Mouse (Mus musculus) MEL (cell line): Measurements from ENCODE around the gene Ephx1. TPM values are rescaled to one million over a fixed set of nuclear protein-coding genes. Genes with fewer than 3 reads are reported as not detected.

ENCODE experiments used
- DNase-seq: peaks from one replicate; pipeline ENCODE4 v3.0.0; 2011; ENCODE audit warnings: low read depth, low spot score
- H3K27ac ChIP-seq: 2 replicates; pipeline ENCODE4 v1.5.1; 2012; ENCODE audit warnings: low read depth, mild to moderate bottlenecking, control low read depth, low read length, moderate library complexity; ENCODE audit not compliant: control insufficient read depth
- H3K27me3 ChIP-seq, 2 experiments: fragments of 150-350 bp in 1 of 2; sonication (generic) in 1 of 2; 2 replicates each; pipeline ENCODE4 v1.6.1; 2012; ENCODE audit warnings: low read length in 2 of 2, mild to moderate bottlenecking in 2 of 2, improper control_type of control experiment in 1 of 2, moderate library complexity in 1 of 2; ENCODE audit not compliant: insufficient read depth in 2 of 2, control insufficient read depth in 1 of 2
- H3K36me3 ChIP-seq, 2 experiments: 2 replicates each; pipeline ENCODE4 v1.6.1; 2012 to 2014; ENCODE audit warnings: low read length in 2 of 2, improper control_type of control experiment in 1 of 2, inconsistent platforms in 1 of 2, mild to moderate bottlenecking in 1 of 2; ENCODE audit not compliant: insufficient read depth in 2 of 2, control insufficient read depth in 1 of 2
- H3K4me1 ChIP-seq, 2 experiments: fragments of 150-350 bp in 1 of 2; sonication (generic) in 1 of 2; 2 replicates each; pipeline ENCODE4 v1.6.1; 2012; ENCODE audit warnings: low read length in 2 of 2, improper control_type of control experiment in 1 of 2, mild to moderate bottlenecking in 1 of 2; ENCODE audit not compliant: insufficient read depth in 2 of 2, control insufficient read depth in 1 of 2
- H3K4me3 ChIP-seq, 2 experiments: fragments of 150-350 bp in 1 of 2; sonication (generic) in 1 of 2; 2 replicates each; pipeline ENCODE4 v1.5.1; 2012; ENCODE audit warnings: low read depth in 2 of 2, low read length in 2 of 2, mild to moderate bottlenecking in 2 of 2, moderate library complexity in 2 of 2, control low read depth in 1 of 2, improper control_type of control experiment in 1 of 2; ENCODE audit not compliant: control insufficient read depth in 1 of 2, insufficient read depth in 1 of 2
- H3K79me2 ChIP-seq: 2 replicates; pipeline ENCODE4 v1.6.1; 2012; ENCODE audit warnings: mild to moderate bottlenecking, low read length, moderate library complexity; ENCODE audit not compliant: control insufficient read depth, poor library complexity, insufficient read depth
- H3K9ac ChIP-seq: 2 replicates; pipeline ENCODE4 v1.6.1; 2012; ENCODE audit warnings: low read depth, mild to moderate bottlenecking, control low read depth, low read length, moderate library complexity; ENCODE audit not compliant: control insufficient read depth, poor library complexity, severe bottlenecking
- H3K9me3 ChIP-seq: fragments of 150-350 bp; sonication (generic); replicated peaks from 2 replicates; pipeline ENCODE4 v1.6.1; 2012; ENCODE audit warnings: mild to moderate bottlenecking, low read length, improper control_type of control experiment, moderate library complexity; ENCODE audit not compliant: insufficient read depth
- CHD2 ChIP-seq: IDR thresholded peaks from 2 replicates; pipeline ENCODE4 v1.6.1; 2011; ENCODE audit warnings: low read length, improper control_type of control experiment
- CTCF ChIP-seq, 3 experiments: IDR thresholded peaks in 2 of 3; conservative IDR thresholded peaks in 1 of 3; 2 replicates each; pipeline ENCODE4 v1.5.1; 2011 to 2012; ENCODE audit warnings: low read length in 3 of 3, low read depth in 2 of 3, mild to moderate bottlenecking in 2 of 3, improper control_type of control experiment in 1 of 3, inconsistent platforms in 1 of 3, mixed read lengths in 1 of 3, moderate library complexity in 1 of 3; ENCODE audit not compliant: control insufficient read depth in 1 of 3, insufficient read depth in 1 of 3, poor library complexity in 1 of 3, severe bottlenecking in 1 of 3
- ELF1 ChIP-seq: IDR thresholded peaks from 2 replicates; pipeline ENCODE4 v1.6.1; 2014; ENCODE audit warnings: low read depth, mild to moderate bottlenecking, inconsistent platforms, low read length, improper control_type of control experiment, moderate library complexity
- EP300 ChIP-seq, 2 experiments: IDR thresholded peaks; 2 replicates each; pipeline ENCODE4 v1.6.1; 2011; ENCODE audit warnings: improper control_type of control experiment in 2 of 2, low read length in 2 of 2, low read depth in 1 of 2, mild to moderate bottlenecking in 1 of 2
- GATA1 ChIP-seq: IDR thresholded peaks from 2 replicates; pipeline ENCODE4 v1.6.1; 2011; ENCODE audit warnings: low read depth, low read length, improper control_type of control experiment
- HCFC1 ChIP-seq: IDR thresholded peaks from 2 replicates; pipeline ENCODE4 v1.6.1; 2012; ENCODE audit warnings: low read depth, mild to moderate bottlenecking, inconsistent platforms, low read length, improper control_type of control experiment, moderate library complexity
- KAT2A ChIP-seq: conservative IDR thresholded peaks from 2 replicates; pipeline ENCODE4 v1.6.1; 2012; ENCODE audit warnings: low read depth, low read length, improper control_type of control experiment, inconsistent platforms
- MAFK ChIP-seq: IDR thresholded peaks from 2 replicates; pipeline ENCODE4 v1.6.1; 2011; ENCODE audit warnings: low read depth, mild to moderate bottlenecking, low read length, improper control_type of control experiment, borderline replicate concordance
- MAX ChIP-seq: IDR thresholded peaks from 2 replicates; pipeline ENCODE4 v1.6.1; 2011; ENCODE audit warnings: low read length, improper control_type of control experiment
- NELFE ChIP-seq: IDR thresholded peaks from 2 replicates; pipeline ENCODE4 v1.6.1; 2011; ENCODE audit warnings: low read depth, low read length, improper control_type of control experiment
- NRF1 ChIP-seq: IDR thresholded peaks from 2 replicates; pipeline ENCODE4 v1.6.1; 2014; ENCODE audit warnings: low read depth, mild to moderate bottlenecking, inconsistent platforms, low read length, improper control_type of control experiment, moderate library complexity; ENCODE audit not compliant: poor library complexity, insufficient read depth, severe bottlenecking
- POLR2A ChIP-seq, 2 experiments: IDR thresholded peaks; 2 replicates each; pipeline ENCODE4 v1.6.1; 2011 to 2012; ENCODE audit warnings: low read length in 2 of 2, mild to moderate bottlenecking in 2 of 2, control low read depth in 1 of 2, improper control_type of control experiment in 1 of 2, low read depth in 1 of 2, moderate library complexity in 1 of 2; ENCODE audit not compliant: control insufficient read depth in 1 of 2, insufficient read depth in 1 of 2, poor library complexity in 1 of 2
- POLR2AphosphoS2 ChIP-seq: IDR thresholded peaks from 2 replicates; pipeline ENCODE4 v1.6.1; 2011; ENCODE audit warnings: low read length, improper control_type of control experiment
- POLR2AphosphoS5 ChIP-seq: IDR thresholded peaks from 2 replicates; pipeline ENCODE4 v1.6.1; 2012; ENCODE audit warnings: low read depth, borderline replicate concordance, mild to moderate bottlenecking, inconsistent platforms, low read length, moderate library complexity, mixed read lengths
- RCOR1 ChIP-seq: IDR thresholded peaks from 2 replicates; pipeline ENCODE4 v1.6.1; 2012; ENCODE audit warnings: low read depth, mild to moderate bottlenecking, inconsistent platforms, low read length, improper control_type of control experiment
- SIN3A ChIP-seq: IDR thresholded peaks from 2 replicates; pipeline ENCODE4 v1.6.1; 2012; ENCODE audit warnings: low read length, improper control_type of control experiment, inconsistent platforms
- SMC3 ChIP-seq: IDR thresholded peaks from 2 replicates; pipeline ENCODE4 v1.6.1; 2011; ENCODE audit warnings: low read depth, low read length, improper control_type of control experiment
- TAL1 ChIP-seq: IDR thresholded peaks from 2 replicates; pipeline ENCODE4 v1.6.1; 2012; ENCODE audit warnings: mild to moderate bottlenecking, inconsistent platforms, low read length, moderate library complexity, mixed read lengths
- USF1 ChIP-seq: IDR thresholded peaks from 2 replicates; pipeline ENCODE4 v1.6.1; 2014; ENCODE audit warnings: low read depth, mild to moderate bottlenecking, inconsistent platforms, low read length, improper control_type of control experiment, moderate library complexity
- USF2 ChIP-seq, 2 experiments: IDR thresholded peaks; 2 replicates each; pipeline ENCODE4 v1.6.1; 2011 to 2012; ENCODE audit warnings: improper control_type of control experiment in 2 of 2, low read length in 2 of 2, borderline replicate concordance in 1 of 2, inconsistent platforms in 1 of 2, low read depth in 1 of 2, mild to moderate bottlenecking in 1 of 2; ENCODE audit not compliant: insufficient read depth in 1 of 2
- ZC3H11A ChIP-seq: IDR thresholded peaks from 2 replicates; pipeline ENCODE4 v1.6.1; 2012; ENCODE audit warnings: low read depth, mild to moderate bottlenecking, inconsistent platforms, low read length, improper control_type of control experiment
- ZKSCAN1 ChIP-seq: IDR thresholded peaks from 2 replicates; pipeline ENCODE4 v1.6.1; 2012; ENCODE audit warnings: low read depth, mild to moderate bottlenecking, inconsistent platforms, low read length, improper control_type of control experiment, moderate library complexity
- ZNF384 ChIP-seq: IDR thresholded peaks from 2 replicates; pipeline ENCODE4 v1.6.1; 2012; ENCODE audit warnings: low read depth, mild to moderate bottlenecking, inconsistent platforms, low read length, improper control_type of control experiment
- polyA plus RNA-seq, 2 experiments: library from polyadenylated mRNA; stranded (reverse) in 1 of 2; unstranded in 1 of 2; fragments of >175 nt in 1 of 2; fragments of >200 nt in 1 of 2; gene quantifications; 2 replicates each; pipeline versions ENCODE4 v1.2.1 to v1.2.4; 2012; ENCODE audit warnings: low replicate concordance in 2 of 2, low read depth in 1 of 2; ENCODE audit not compliant: insufficient read length in 2 of 2, insufficient read depth in 1 of 2, missing spikeins in 1 of 2
- total RNA-seq: library from RNA; depleted of rRNA; stranded (reverse); fragments of 300-350 nt; gene quantifications from 2 replicates; pipeline ENCODE4 v1.2.3, GENCODE M21; 2012; rRNA removed

Gene Ephx1
- total RNA-seq (0.15 and 0.23 TPM in 2 replicates), polyA plus RNA-seq (under 1 TPM in 1 of 2 experiments, not detected in 1; 0.39 TPM)

- Histone ChIP-seq H3K27me3 (peaks cover 0 to 2% of the 10 kb centered on the region in 2 experiments; a peak in 1 of 4 replicates), H3K27ac (no peak within 1 kb of the TSS), H3K79me2 (no peaks in the 10 kb centered on the region), H3K9me3 (no peaks in the 10 kb centered on the region), H3K36me3 (no peaks in the 10 kb centered on the region), H3K4me3 (no peak within 1 kb of the TSS), H3K9ac (no peak within 1 kb of the TSS), H3K4me1 (no peaks in the 10 kb centered on the region)
- no peak for DNase-seq
- TF ChIP-seq TAL1, result no peak
- TF ChIP-seq USF1, result no peak
- TF ChIP-seq GATA1, result 0 out of 2 replicates have a peak, but pooled peaks have one; percentile 19
Observed at GRCm38 (mm10) chr1:181020756-181021487, at the start of gene Ephx1. TSS of gene Ephx1 (minus strand) at chr1:181020904.

GRCm38 (mm10) chr1:181069671-181070070, 49.0 kb upstream of the Ephx1 start:
- TF ChIP-seq ZNF384, result no peak
- TF ChIP-seq HCFC1, result no peak
- Histone ChIP-seq H3K27ac (no peak overlapping the region), H3K9me3 (no peaks in the 10 kb centered on the region), H3K79me2 (no peaks in the 10 kb centered on the region), H3K36me3 (peaks cover 0 to 23% of the 10 kb centered on the region in 2 experiments; a peak in 2 of 4 replicates), H3K27me3 (peaks cover 0 to 2% of the 10 kb centered on the region in 2 experiments; a peak in 1 of 4 replicates), H3K4me3 (no peak overlapping the region), H3K4me1 (peaks cover 5 to 23% of the 10 kb centered on the region in 2 experiments), H3K9ac (no peak overlapping the region)
- no peak for DNase-seq

GRCm38 (mm10) chr1:181068344-181068743, 47.6 kb upstream of the Ephx1 start:
- Histone ChIP-seq H3K9me3 (no peaks in the 10 kb centered on the region), H3K27me3 (0 out of 4 replicates have a peak, but pooled peaks cover 0 to 2% of the 10 kb centered on the region in 2 experiments), H3K27ac (peak overlapping the region; percentile 80), H3K79me2 (no peaks in the 10 kb centered on the region), H3K4me1 (peaks cover 8 to 32% of the 10 kb centered on the region in 2 experiments), H3K4me3 (no peak overlapping the region), H3K9ac (no peak overlapping the region; the same call in 1 of the 2 replicates), H3K36me3 (peaks cover 0 to 30% of the 10 kb centered on the region in 2 experiments; a peak in 2 of 4 replicates)
- DNase-seq, result peak; percentile 86
- TF ChIP-seq ZNF384, result no peak
- no peak for TF ChIP-seq HCFC1
- TF ChIP-seq POLR2A (IDR thresholded peaks at IDR 0.05; ENCODE audit: control insufficient read depth in 1 of 2, insufficient read depth in 1 of 2, low read depth in 1 of 2, low read length in 2 of 2, poor library complexity in 1 of 2), result no peak
- peak; percentile 86 to 93 for TF ChIP-seq EP300 (IDR thresholded peaks at IDR 0.05; ENCODE audit: low read depth in 1 of 2, low read length in 2 of 2)
- TF ChIP-seq ELF1, result no peak
- no peak for TF ChIP-seq USF2 (IDR thresholded peaks at IDR 0.05; ENCODE audit: borderline replicate concordance in 1 of 2, insufficient read depth in 1 of 2, low read depth in 1 of 2, low read length in 2 of 2)
- no peak for TF ChIP-seq NELFE
- no peak; the same call in 1 of the 2 replicates for TF ChIP-seq NRF1
- no peak for TF ChIP-seq KAT2A
- TF ChIP-seq SMC3, result no peak
- peak; percentile 48; the same call in 1 of the 2 replicates for TF ChIP-seq MAFK
- peak; percentile 92 for TF ChIP-seq GATA1
- TF ChIP-seq RCOR1, result peak; percentile 89
- no peak for TF ChIP-seq CTCF (IDR thresholded peaks at IDR 0.05 in 2 of 3, conservative IDR thresholded peaks at IDR 0.05 in 1 of 3; ENCODE audit: control insufficient read depth in 1 of 3, insufficient read depth in 1 of 3, low read depth in 2 of 3, low read length in 3 of 3, poor library complexity in 1 of 3, severe bottlenecking in 1 of 3)
- TF ChIP-seq TAL1, result peak; percentile 80
- peak; percentile 71 for TF ChIP-seq SIN3A
- no peak for TF ChIP-seq POLR2AphosphoS5
- no peak for TF ChIP-seq POLR2AphosphoS2
- TF ChIP-seq MAX, result no peak
- TF ChIP-seq ZC3H11A, result no peak
- no peak for TF ChIP-seq ZKSCAN1
- no peak for TF ChIP-seq CHD2
